8 mouse cellular contexts compared by ENCODE assay signal in the genomic region with DNA sequence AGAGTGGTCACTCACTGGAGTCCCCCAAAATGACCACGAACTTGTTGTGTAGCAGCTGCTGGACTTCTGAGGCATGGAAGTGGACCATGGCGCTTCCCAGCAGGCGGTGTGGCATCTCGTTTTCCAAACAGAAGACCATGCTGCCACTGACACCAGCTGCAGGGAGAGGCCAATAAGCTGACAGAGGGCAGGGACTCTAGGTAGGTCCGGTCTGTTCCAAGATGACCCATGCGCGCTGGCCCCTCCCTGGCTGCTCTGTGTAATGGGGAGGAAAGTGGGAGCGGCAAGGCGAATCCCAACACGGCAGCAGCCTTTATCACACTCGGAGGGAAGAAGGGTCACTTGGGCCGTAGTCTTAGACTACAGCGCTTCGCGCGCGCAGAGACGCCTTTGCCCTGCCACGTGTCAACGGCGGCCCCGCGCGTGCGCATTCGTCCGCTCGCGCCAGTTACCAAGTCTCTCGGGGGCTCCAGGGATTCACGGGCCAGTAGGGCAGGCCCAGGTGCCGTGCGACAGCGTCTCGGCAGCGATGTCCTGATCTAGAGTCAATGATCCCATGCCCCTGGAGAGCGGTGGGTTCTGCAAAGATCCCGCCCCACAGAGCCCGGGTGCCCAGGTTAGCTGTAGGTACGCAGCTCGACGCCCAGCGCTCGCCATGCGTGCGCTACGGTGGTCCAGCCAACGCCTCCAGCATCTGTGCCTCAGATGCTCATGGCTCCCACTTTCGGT. TPM values are rescaled to one million over a fixed set of nuclear protein-coding genes. Genes with fewer than 3 reads are reported as not detected.
A peak's percentile ranks its signal among the peaks of the same experiment; 100 is the strongest.
DNase-seq lines count a peak whose midpoint lies in the region; ATAC-seq and TF ChIP-seq lines count a peak whose summit lies in the region.

No protein-coding gene starts in this region.

- peaks cover 2% of the 10 kb centered on the region; the same call in 1 of the 2 replicates for H3K4me1 ChIP-seq in cortical plate, adult 2 months (ENCODE audit: control insufficient read depth, insufficient read depth, low read length)
- 0 out of 2 replicates have a peak, but pooled peaks cover 3% of the 10 kb centered on the region for H3K4me1 ChIP-seq in intestine, postnatal 0 days (replicated peaks; ENCODE audit: control insufficient read depth, insufficient read depth, low read length)
- H3K4me1 ChIP-seq in limb, embryonic 10.5 days, result peaks cover 24% of the 10 kb centered on the region
- H3K4me1 ChIP-seq in midbrain, embryonic 10.5 days, result peaks cover 33% of the 10 kb centered on the region
- peaks cover 6% of the 10 kb centered on the region; the same call in 1 of the 2 replicates for H3K4me1 ChIP-seq in spleen, adult 2 months (ENCODE audit: control insufficient read depth, insufficient read depth, insufficient read length)

- 15% methylated on average over 49 of the region's 49 CpGs for WGBS in intestine, postnatal 0 days
- 20% methylated on average over 49 of the region's 49 CpGs for WGBS in limb, embryonic 10.5 days
- WGBS in midbrain, embryonic 10.5 days, result 19% methylated on average over 49 of the region's 49 CpGs
- whole genome bisulfite sequencing in spleen, adult 2 months, result 17% methylated on average over 49 of the region's 49 CpGs

- peak overlapping the region; percentile 93 for H3K9ac ChIP-seq in intestine, postnatal 0 days (ENCODE audit: low read depth, low read length)

- peaks cover 17% of the 10 kb centered on the region for H3K36me3 ChIP-seq in intestine, postnatal 0 days (ENCODE audit: control insufficient read depth, insufficient read depth)
- H3K36me3 ChIP-seq in limb, embryonic 10.5 days, result peaks cover 46% of the 10 kb centered on the region
- H3K36me3 ChIP-seq in midbrain, embryonic 10.5 days, result peaks cover 49% of the 10 kb centered on the region
- peaks cover 2% of the 10 kb centered on the region; the same call in 1 of the 2 replicates for H3K36me3 ChIP-seq in spleen, adult 2 months (ENCODE audit: control insufficient read depth, insufficient read depth, low read length)

- peak; percentile 43; the same call in 1 of the 2 replicates for TF ChIP-seq POLR2A in cortical plate, adult 2 months (IDR thresholded peaks at IDR 0.05; ENCODE audit: extremely low read depth, insufficient read depth, low read length)
- TF ChIP-seq POLR2A in spleen, adult 2 months (IDR thresholded peaks at IDR 0.05; ENCODE audit: low read depth, low read length), result no peak

- peak overlapping the region; percentile 89 for H3K27ac ChIP-seq in cortical plate, adult 2 months (ENCODE audit: insufficient read depth, low read length)
- H3K27ac ChIP-seq in intestine, postnatal 0 days (ENCODE audit: low read depth, low read length), result peak overlapping the region; percentile 93
- peak overlapping the region; percentile 97 for H3K27ac ChIP-seq in limb, embryonic 10.5 days
- H3K27ac ChIP-seq in midbrain, embryonic 10.5 days (replicated peaks), result peak overlapping the region; percentile 91
- H3K27ac ChIP-seq in spleen, adult 2 months (ENCODE audit: insufficient read depth, low read length), result peak overlapping the region; percentile 95

- peak overlapping the region; percentile 85 for H3K4me3 ChIP-seq in cortical plate, adult 2 months (ENCODE audit: insufficient read depth, low read length)
- peak overlapping the region; percentile 83 for H3K4me3 ChIP-seq in intestine, postnatal 0 days (ENCODE audit: low read depth, low read length)
- peak overlapping the region; percentile 85 for H3K4me3 ChIP-seq in limb, embryonic 10.5 days
- H3K4me3 ChIP-seq in midbrain, embryonic 10.5 days, result peak overlapping the region; percentile 65
- peak overlapping the region; percentile 91 for H3K4me3 ChIP-seq in spleen, adult 2 months (ENCODE audit: extremely low read depth, insufficient read depth, insufficient read length)

- DNase-seq in right cerebral cortex, adult 18-20 months, result peak; percentile 79
- no peak for DNase-seq in right cerebral cortex, postnatal 25 days
- DNase-seq in gastrocnemius, postnatal 36 days, result peak; percentile 58 to 76
- peak; percentile 87 for DNase-seq in limb, embryonic 10.5 days (ENCODE audit: low spot score)
- DNase-seq in midbrain, embryonic 10.5 days (ENCODE audit: low spot score), result peak; percentile 82
- peak; percentile 52 to 75 for DNase-seq in spleen, adult 2 months (ENCODE audit: low read depth in 1 of 2, low spot score in 2 of 2)

- intact Hi-C loops in gastrocnemius, postnatal 36 days (cut with DNase I), result no loop called here

- H3K9me3 ChIP-seq in intestine, postnatal 0 days (ENCODE audit: control insufficient read depth), result no peaks in the 10 kb centered on the region
- H3K9me3 ChIP-seq in limb, embryonic 10.5 days (replicated peaks), result no peaks in the 10 kb centered on the region
- H3K9me3 ChIP-seq in midbrain, embryonic 10.5 days (replicated peaks), result no peaks in the 10 kb centered on the region

- H3K27me3 ChIP-seq in intestine, postnatal 0 days (replicated peaks; ENCODE audit: control insufficient read depth, insufficient read depth, low read length), result no peaks in the 10 kb centered on the region
- H3K27me3 ChIP-seq in limb, embryonic 10.5 days (ENCODE audit: low read depth, poor library complexity, severe bottlenecking), result no peaks in the 10 kb centered on the region
- peaks cover 14% of the 10 kb centered on the region for H3K27me3 ChIP-seq in midbrain, embryonic 10.5 days (ENCODE audit: low read depth, poor library complexity, severe bottlenecking)
- H3K27me3 ChIP-seq in spleen, adult 2 months (ENCODE audit: control insufficient read depth, insufficient read depth, low read length), result no peaks in the 10 kb centered on the region

- peak overlapping the region; percentile 91 for H3K4me2 ChIP-seq in intestine, postnatal 0 days (replicated peaks; ENCODE audit: low read depth)

- ATAC-seq in intestine, postnatal 0 days, result peak; percentile 78

- TF ChIP-seq CTCF in cortical plate, adult 2 months (IDR thresholded peaks at IDR 0.05; ENCODE audit: extremely low read depth, insufficient read depth, low read length), result no peak
- no peak for TF ChIP-seq CTCF in intestine, postnatal 0 days (IDR thresholded peaks at IDR 0.05; ENCODE audit: low read depth)
- no peak for TF ChIP-seq CTCF in spleen, adult 2 months (IDR thresholded peaks at IDR 0.05; ENCODE audit: extremely low read depth, insufficient read depth, insufficient read length, insufficient replicate concordance)

RNA-seq across cellular contexts. Expression of gene Vps16, which starts 0.6 kb away (rescaled TPM):
- 101 and 118 TPM in 2 replicates for polyA plus RNA-seq in cortical plate, adult 2 months (2012; rRNA removed)
- 10 to 100 TPM; 14.9 to 18.7 TPM for total RNA-seq in gastrocnemius, postnatal 36 days (2021)
- polyA plus RNA-seq in intestine, postnatal 0 days (2015; fragmentation: Nextera tagmentation; extraction: Ambion mirVana), result 35.2 and 39.6 TPM in 2 replicates
- polyA plus RNA-seq in limb, embryonic 10.5 days (2016; fragmentation: Nextera tagmentation; extraction: Ambion mirVana), result 101 and 121 TPM in 2 replicates
- 117 and 126 TPM in 2 replicates for polyA plus RNA-seq in midbrain, embryonic 10.5 days (2016; fragmentation: Nextera tagmentation; extraction: Ambion mirVana)
- 84.8 and 97.5 TPM in 2 replicates for polyA plus RNA-seq in spleen, adult 2 months (2012; rRNA removed)

RNA-seq across cellular contexts. Expression of gene Pced1a, which starts 0.9 kb away (rescaled TPM):
- 24.6 and 27.9 TPM in 2 replicates for polyA plus RNA-seq in cortical plate, adult 2 months (2012; rRNA removed)
- total RNA-seq in gastrocnemius, postnatal 36 days (2021), result 1 to 10 TPM; 2.8 to 4.0 TPM
- polyA plus RNA-seq in intestine, postnatal 0 days (2015; fragmentation: Nextera tagmentation; extraction: Ambion mirVana), result 5.3 and 6.1 TPM in 2 replicates
- polyA plus RNA-seq in limb, embryonic 10.5 days (2016; fragmentation: Nextera tagmentation; extraction: Ambion mirVana), result 13.4 and 13.9 TPM in 2 replicates
- 13.9 and 14.4 TPM in 2 replicates for polyA plus RNA-seq in midbrain, embryonic 10.5 days (2016; fragmentation: Nextera tagmentation; extraction: Ambion mirVana)
- 33.2 and 35.3 TPM in 2 replicates for polyA plus RNA-seq in spleen, adult 2 months (2012; rRNA removed)

RNA-seq across cellular contexts. Expression of gene Tmem239, which starts 17.3 kb away (rescaled TPM):
- polyA plus RNA-seq in cortical plate, adult 2 months (2012; rRNA removed), result not detected in 2 replicates
- total RNA-seq in gastrocnemius, postnatal 36 days (2021), result not detected
- not detected in 2 replicates for polyA plus RNA-seq in intestine, postnatal 0 days (2015; fragmentation: Nextera tagmentation; extraction: Ambion mirVana)
- not detected in 2 replicates for polyA plus RNA-seq in limb, embryonic 10.5 days (2016; fragmentation: Nextera tagmentation; extraction: Ambion mirVana)
- polyA plus RNA-seq in midbrain, embryonic 10.5 days (2016; fragmentation: Nextera tagmentation; extraction: Ambion mirVana), result 0.12 TPM in 1 of 2 replicates, not detected in the other
- polyA plus RNA-seq in spleen, adult 2 months (2012; rRNA removed), result not detected in 2 replicates

RNA-seq across cellular contexts. Expression of gene 1700020A23Rik, which starts 18.5 kb away (rescaled TPM):
- polyA plus RNA-seq in cortical plate, adult 2 months (2012; rRNA removed), result not detected in 2 replicates
- total RNA-seq in gastrocnemius, postnatal 36 days (2021), result not detected
- polyA plus RNA-seq in intestine, postnatal 0 days (2015; fragmentation: Nextera tagmentation; extraction: Ambion mirVana), result not detected in 2 replicates
- polyA plus RNA-seq in limb, embryonic 10.5 days (2016; fragmentation: Nextera tagmentation; extraction: Ambion mirVana), result not detected in 2 replicates
- polyA plus RNA-seq in midbrain, embryonic 10.5 days (2016; fragmentation: Nextera tagmentation; extraction: Ambion mirVana), result 0.40 TPM in 1 of 2 replicates, not detected in the other
- polyA plus RNA-seq in spleen, adult 2 months (2012; rRNA removed), result not detected in 2 replicates

RNA-seq across cellular contexts. Expression of gene Gm28372, which starts 18.5 kb away (rescaled TPM):
- not detected in 2 replicates for polyA plus RNA-seq in cortical plate, adult 2 months (2012; rRNA removed)
- not detected for total RNA-seq in gastrocnemius, postnatal 36 days (2021)
- not detected in 2 replicates for polyA plus RNA-seq in intestine, postnatal 0 days (2015; fragmentation: Nextera tagmentation; extraction: Ambion mirVana)
- not detected in 2 replicates for polyA plus RNA-seq in limb, embryonic 10.5 days (2016; fragmentation: Nextera tagmentation; extraction: Ambion mirVana)
- not detected in 2 replicates for polyA plus RNA-seq in midbrain, embryonic 10.5 days (2016; fragmentation: Nextera tagmentation; extraction: Ambion mirVana)
- polyA plus RNA-seq in spleen, adult 2 months (2012; rRNA removed), result not detected in 2 replicates
